Mouse (Mus musculus) splenic B cell, adult 2 months (primary cell): ENCODE data around the gene Isg20l2.

Experiments used
- DNase-seq: peaks from one replicate; pipeline ENCODE4 v3.0.0-alpha.2; 2011; ENCODE audit warnings: low read depth, low spot score
- H3K27me3 ChIP-seq: 2 replicates; pipeline ENCODE4 v1.6.1; 2012; ENCODE audit warnings: mild to moderate bottlenecking, low read length, moderate library complexity, mixed read lengths; ENCODE audit not compliant: control insufficient read depth, poor library complexity, insufficient read depth, severe bottlenecking
- H3K36me3 ChIP-seq: 2 replicates; pipeline ENCODE4 v1.6.1; 2012; ENCODE audit warnings: mild to moderate bottlenecking, low read length, moderate library complexity, mixed read lengths; ENCODE audit not compliant: control insufficient read depth, poor library complexity, insufficient read depth, severe bottlenecking

Gene Isg20l2

GRCm38 (mm10) chr3:87971489-87972202, 41.5 kb downstream of the Isg20l2 start:
- Histone ChIP-seq H3K27me3 (no peaks in the 10 kb centered on the region), H3K36me3 (no peaks in the 10 kb centered on the region)
- no peak for DNase-seq

GRCm38 (mm10) chr3:87972203-87972664, 42.1 kb downstream of the Isg20l2 start:
- no peaks in the 10 kb centered on the region for H3K36me3 ChIP-seq
- no peak for DNase-seq
- no peaks in the 10 kb centered on the region for H3K27me3 ChIP-seq

- Histone ChIP-seq H3K27me3 (no peaks in the 10 kb centered on the region), H3K36me3 (no peaks in the 10 kb centered on the region)
- DNase-seq = no peak
These were observed 42.7 kb downstream of the Isg20l2 start for GRCm38 (mm10) chr3:87972776-87973175.

- no peaks in the 10 kb centered on the region for H3K27me3 ChIP-seq
- no peaks in the 10 kb centered on the region for H3K36me3 ChIP-seq
- DNase-seq = no peak
These were observed 43.7 kb downstream of the Isg20l2 start for GRCm38 (mm10) chr3:87973593-87974380.

GRCm38 (mm10) chr3:87974381-87974987, 44.4 kb downstream of the Isg20l2 start:
- Histone ChIP-seq H3K36me3 (no peaks in the 10 kb centered on the region), H3K27me3 (no peaks in the 10 kb centered on the region)
- no peak for DNase-seq

- Histone ChIP-seq H3K36me3 (no peaks in the 10 kb centered on the region), H3K27me3 (no peaks in the 10 kb centered on the region)
- no peak for DNase-seq
These were observed 49.4 kb downstream of the Isg20l2 start for GRCm38 (mm10) chr3:87979493-87979892.

DNA sequence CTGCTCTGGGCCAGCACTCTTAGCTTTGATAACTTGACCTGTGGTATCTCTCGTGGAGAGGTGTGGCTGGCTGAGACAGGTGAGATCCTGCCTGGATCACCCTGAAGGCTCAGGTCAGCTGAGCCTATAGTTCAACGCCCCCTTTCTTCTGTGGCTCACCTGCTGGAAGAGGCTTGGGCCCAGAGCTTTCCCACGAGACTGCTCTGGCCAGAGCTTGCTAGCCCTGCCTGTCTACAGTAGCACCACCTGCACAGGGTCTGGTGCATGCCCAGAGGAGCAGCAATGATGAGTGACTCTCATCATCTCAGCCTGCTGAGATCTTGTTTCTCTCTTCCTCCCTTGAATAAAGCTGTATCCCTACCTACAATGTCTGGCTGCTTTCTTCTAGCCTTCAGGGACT, 50.0 kb downstream of the Isg20l2 start:
- no peaks in the 10 kb centered on the region for H3K27me3 ChIP-seq
- DNase-seq = no peak

DNA sequence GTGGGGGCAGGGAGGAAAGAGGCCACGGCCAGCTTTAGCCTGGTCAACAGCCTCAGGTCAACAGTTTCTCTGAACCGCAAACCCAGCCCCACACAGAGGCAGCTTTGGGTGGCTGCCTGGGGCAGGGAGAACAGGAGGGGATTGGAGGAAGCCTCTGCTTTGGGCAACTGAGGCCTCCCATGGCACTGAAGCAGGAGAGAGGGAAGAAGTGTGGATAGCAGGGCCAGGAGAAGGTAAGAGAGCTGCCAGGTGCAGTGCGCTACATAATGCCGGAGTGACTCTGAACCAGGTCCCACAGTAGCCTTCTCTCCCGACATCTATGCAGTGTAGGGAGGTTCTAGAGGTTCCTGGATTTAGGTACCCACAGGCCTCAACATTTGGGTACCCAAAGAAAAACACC, 50.6 kb downstream of the Isg20l2 start:
- DNase-seq = no peak
- no peaks in the 10 kb centered on the region for H3K27me3 ChIP-seq
- H3K36me3 ChIP-seq = no peaks in the 10 kb centered on the region

More for the DNA sequence above, 50.0 kb downstream of the Isg20l2 start:
- no peaks in the 10 kb centered on the region for H3K36me3 ChIP-seq

GRCm38 (mm10) chr3:87981214-87981760, 51.2 kb downstream of the Isg20l2 start:
- H3K36me3 ChIP-seq = no peaks in the 10 kb centered on the region
- DNase-seq = no peak
- no peaks in the 10 kb centered on the region for H3K27me3 ChIP-seq

DNA sequence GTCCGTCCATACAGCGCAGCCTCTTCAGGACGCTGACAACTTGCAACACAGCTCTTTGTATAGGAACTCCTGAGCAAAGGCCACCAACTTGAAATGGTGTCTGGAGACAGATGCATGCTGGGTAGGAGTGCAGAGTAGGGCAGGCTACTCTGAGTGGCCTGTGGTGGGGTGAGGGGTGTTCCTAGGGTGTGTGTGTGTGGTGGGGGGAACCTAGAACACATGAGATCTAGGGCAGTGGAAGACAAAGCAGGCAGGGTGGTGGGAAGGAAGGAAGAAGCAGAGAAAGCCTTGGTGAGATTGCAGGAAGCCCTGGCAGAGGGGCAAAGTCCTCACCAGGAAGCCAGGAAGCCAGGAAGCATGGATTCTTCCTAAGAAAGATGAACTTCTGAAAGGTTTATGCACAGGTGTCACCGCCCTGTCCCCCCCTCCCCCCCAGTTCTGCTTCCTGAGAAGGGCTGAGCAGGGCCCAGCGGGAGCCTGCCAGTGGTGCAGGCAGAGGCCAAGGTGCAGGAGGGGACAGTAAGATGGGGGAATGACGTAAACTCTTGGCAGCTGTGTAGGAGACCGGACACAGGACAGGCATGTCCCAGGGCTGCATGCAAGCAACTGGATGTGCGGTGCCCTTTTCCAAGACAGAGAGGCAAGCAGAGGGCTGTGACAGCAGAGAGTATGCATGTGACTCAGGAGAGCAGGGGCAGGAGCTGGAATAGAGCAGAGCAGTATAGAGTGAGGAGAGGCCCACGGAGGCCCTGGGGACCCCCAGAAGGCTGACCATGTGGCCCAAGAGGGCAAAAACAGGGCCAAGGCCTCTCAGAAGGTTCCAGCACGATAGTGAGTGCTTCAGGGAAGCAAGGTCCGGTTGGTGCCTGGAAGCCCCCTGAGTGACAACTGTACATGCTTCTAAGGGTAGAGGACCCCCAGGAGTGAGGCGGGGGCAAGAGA, 52.1 kb downstream of the Isg20l2 start:
- no peaks in the 10 kb centered on the region for H3K27me3 ChIP-seq
- no peaks in the 10 kb centered on the region for H3K36me3 ChIP-seq
- no peak for DNase-seq

- Histone ChIP-seq H3K36me3 (no peaks in the 10 kb centered on the region), H3K27me3 (no peaks in the 10 kb centered on the region)
- DNase-seq = peak; percentile 29
These were observed 52.9 kb downstream of the Isg20l2 start for GRCm38 (mm10) chr3:87982836-87983601.

DNA sequence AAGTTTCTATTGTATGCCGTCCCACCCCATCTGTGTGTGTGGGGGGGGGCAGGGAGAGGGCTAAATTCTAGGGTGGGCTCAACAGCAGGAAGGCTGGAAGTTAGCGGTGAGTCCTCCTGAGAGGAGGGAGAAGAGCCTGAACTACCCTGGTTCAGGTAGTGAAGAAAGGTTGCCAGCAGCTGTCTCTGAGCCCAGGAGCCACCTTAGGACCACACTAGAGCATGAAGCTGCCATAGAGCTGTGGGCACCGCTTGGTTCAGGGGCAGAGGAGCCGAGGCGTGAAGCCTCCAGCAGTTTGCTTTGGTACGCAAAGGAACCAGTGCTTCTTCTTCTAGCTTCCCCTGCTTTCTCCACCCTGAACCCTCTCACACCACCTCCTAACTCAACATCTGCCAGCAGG, 53.5 kb downstream of the Isg20l2 start:
- no peak for DNase-seq
- no peaks in the 10 kb centered on the region for H3K36me3 ChIP-seq
- H3K27me3 ChIP-seq = no peaks in the 10 kb centered on the region

DNA sequence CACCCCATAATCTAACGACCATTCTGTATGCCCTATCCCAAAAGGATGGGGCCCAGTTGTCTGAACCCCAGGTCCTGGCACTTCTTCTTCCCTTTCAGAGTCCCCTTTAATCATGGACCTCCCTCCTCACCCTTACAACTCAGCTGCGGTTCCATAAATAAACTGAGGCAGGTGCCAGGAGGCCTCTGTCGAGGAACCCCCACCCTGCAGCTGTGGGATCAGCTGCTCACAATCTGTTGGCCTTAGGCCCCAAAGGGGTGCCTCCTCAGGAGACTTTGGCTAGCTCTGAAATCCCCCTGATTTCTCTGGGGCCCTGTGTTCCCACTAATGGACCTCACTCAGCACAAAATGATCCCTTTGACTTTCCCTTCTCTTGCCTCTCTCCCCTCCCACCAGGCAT, 54.0 kb downstream of the Isg20l2 start:
- Histone ChIP-seq H3K36me3 (no peaks in the 10 kb centered on the region), H3K27me3 (no peaks in the 10 kb centered on the region)
- DNase-seq = no peak
